Mouse (Mus musculus) heart, postnatal 0 days (tissue): Measurements from ENCODE around the gene Akap6.

Experiments
- CTCF ChIP-seq: IDR thresholded peaks from 2 replicates; pipeline ENCODE4 v1.5.1; 2016; ENCODE audit warnings: antibody characterized with exemption, control low read depth, low read depth
- EP300 ChIP-seq: IDR thresholded peaks from 2 replicates; pipeline ENCODE4 v1.6.1; 2016; ENCODE audit warnings: antibody characterized with exemption, low read depth

- no peak for TF ChIP-seq CTCF
- TF ChIP-seq EP300 = 0 out of 2 replicates have a peak, but pooled peaks have one; percentile 21
Measured at GRCm38 (mm10) chr12:52790350-52790768, 91.2 kb downstream of the Akap6 start.
